Mouse (Mus musculus): ENCODE measurements around the gene Gm20671. TPM values are rescaled to one million over a fixed set of nuclear protein-coding genes. Genes with fewer than 3 reads are reported as not detected.

Gene Gm20671
- total RNA-seq, 2 experiments from 2014 or later = not detected

Other genes with a start within 250 kb of the Gm20671 start
- gene Yes1, start 215.9 kb downstream of the Gm20671 start, total RNA-seq (2021) = 10 to 100 TPM; 13.3 to 14.8 TPM
- 10 to 100 TPM; 64.0 to 64.2 TPM for gene Pisd, start 41.5 kb downstream of the Gm20671 start, total RNA-seq (2021)
- 10 to 100 TPM; 53.9 to 55.0 TPM for gene Prr14l, start 27.1 kb upstream of the Gm20671 start, total RNA-seq (2021)
- 10 to 100 TPM; 57.1 to 66.6 TPM for gene Depdc5, start 36.6 kb upstream of the Gm20671 start, total RNA-seq (2021)
- 1,000 to 10,000 TPM; 1,285 to 1,312 TPM for gene Ywhah, start 191.7 kb upstream of the Gm20671 start, total RNA-seq (2021)

Data from layer of hippocampus, postnatal 25 days (tissue).